Comparison of ENCODE assay signal across 8 mouse cellular contexts in the genomic region with DNA sequence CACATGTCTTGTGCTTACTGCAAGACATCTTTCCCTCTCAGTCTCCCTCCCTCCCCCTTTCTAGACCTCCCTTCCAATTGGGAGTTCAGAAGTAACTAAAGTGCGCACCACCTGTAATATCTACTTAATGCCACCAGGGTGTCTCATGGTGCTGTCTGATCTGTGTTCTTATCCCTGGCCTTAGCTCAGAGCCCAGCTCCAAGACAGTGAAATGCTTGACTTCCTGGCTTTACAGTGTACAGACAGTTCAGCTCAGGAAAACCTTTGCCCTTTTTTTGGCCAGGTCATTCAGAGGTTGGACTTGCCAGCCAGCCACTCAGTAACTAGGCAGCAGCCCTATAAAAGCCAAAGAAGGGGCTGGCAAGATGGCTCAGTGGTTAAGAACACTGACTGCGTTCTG. TPM values are rescaled to one million over a fixed set of nuclear protein-coding genes. Genes with fewer than 3 reads are reported as not detected.
A peak's percentile ranks its signal among the peaks of the same experiment; 100 is the strongest.
DNase-seq lines count a peak whose midpoint lies in the region; ATAC-seq and TF ChIP-seq lines count a peak whose summit lies in the region.

No protein-coding gene starts in this region.

- H3K4me3 ChIP-seq in CH12.LX (replicated peaks in 1 of 3; ENCODE audit: low read depth in 2 of 3, low read length in 2 of 3, poor library complexity in 1 of 3), result no peak overlapping the region
- no peak overlapping the region for H3K4me3 ChIP-seq in lung, postnatal 0 days (ENCODE audit: low read depth, low read length)
- H3K4me3 ChIP-seq in small intestine, adult 2 months (ENCODE audit: low read depth, low read length), result no peak overlapping the region

- no peaks in the 10 kb centered on the region for H3K27me3 ChIP-seq in CH12.LX (replicated peaks)
- H3K27me3 ChIP-seq in lung, postnatal 0 days (replicated peaks; ENCODE audit: insufficient read depth, low read length), result no peaks in the 10 kb centered on the region
- no peaks in the 10 kb centered on the region for H3K27me3 ChIP-seq in small intestine, adult 2 months (ENCODE audit: control insufficient read depth, insufficient read depth, low read length)

- peak; percentile 90 for ATAC-seq in lung, postnatal 0 days

- dilution Hi-C loops in CH12.LX (cut with MboI; ENCODE audit: extremely low pct_ligation_motif_present, extremely low pct_unique_long_range_greater_than_20kb, low sequenced_read_pairs), result loop anchor here (25.0 kb wide), 1 partner anchor 128 kb away; no protein-coding TSS in a partner anchor

- no peak overlapping the region for H3K9ac ChIP-seq in CH12.LX (ENCODE audit: insufficient read depth, low read depth)
- H3K9ac ChIP-seq in lung, postnatal 0 days (replicated peaks; ENCODE audit: low read depth), result no peak overlapping the region

- no peak overlapping the region for H3K27ac ChIP-seq in CH12.LX (ENCODE audit: insufficient read depth, low read depth)
- H3K27ac ChIP-seq in lung, postnatal 0 days (ENCODE audit: low read length), result no peak overlapping the region
- H3K27ac ChIP-seq in small intestine, adult 2 months (ENCODE audit: insufficient read depth, low read depth, low read length), result no peak overlapping the region

- H3K4me1 ChIP-seq in CH12.LX (ENCODE audit: control insufficient read depth in 1 of 2, insufficient read depth in 2 of 2), result peaks cover 0 to 3% of the 10 kb centered on the region in 2 experiments; a peak in 1 of 4 replicates
- no peaks in the 10 kb centered on the region for H3K4me1 ChIP-seq in lung, postnatal 0 days (ENCODE audit: insufficient read depth, low read depth, low read length)
- H3K4me1 ChIP-seq in small intestine, adult 2 months (ENCODE audit: control insufficient read depth, insufficient read depth, insufficient read length, low read length), result no peaks in the 10 kb centered on the region

- in situ Hi-C loops in CH12.LX (cut with MboI; ENCODE audit: low pct_ligation_motif_present, low pct_unique_long_range_greater_than_20kb, low sequenced_read_pairs), result loop anchor here (5.0 kb wide), 2 partner anchors 92 to 138 kb away; no protein-coding TSS in a partner anchor

- no peak for TF ChIP-seq POLR2A in CH12.LX (IDR thresholded peaks at IDR 0.05; ENCODE audit: low read depth, low read length)
- TF ChIP-seq POLR2A in small intestine, adult 2 months (IDR thresholded peaks at IDR 0.05; ENCODE audit: low read depth, low read length), result no peak

- TF ChIP-seq RAD21 in CH12.LX (IDR thresholded peaks at IDR 0.05; ENCODE audit: low read depth, low read length), result no peak

- WGBS in lung, postnatal 0 days, result 47% methylated on average over 2 of the region's 2 CpGs
- WGBS in small intestine, adult 2 months, result 45% methylated on average over 2 of the region's 2 CpGs

- no peaks in the 10 kb centered on the region for H3K9me3 ChIP-seq in CH12.LX (replicated peaks; ENCODE audit: low read length)
- H3K9me3 ChIP-seq in lung, postnatal 0 days (ENCODE audit: low read length), result no peaks in the 10 kb centered on the region

- TF ChIP-seq CTCF in CH12.LX (conservative IDR thresholded peaks at IDR 0.05 in 1 of 2, IDR thresholded peaks at IDR 0.05 in 1 of 2; ENCODE audit: low read depth in 2 of 2, low read length in 2 of 2), result peak in 1 of 2 experiments; percentile 89; a peak in 2 of 4 replicates
- TF ChIP-seq CTCF in lung, postnatal 0 days (IDR thresholded peaks at IDR 0.05), result peak; percentile 98
- TF ChIP-seq CTCF in small intestine, adult 2 months (IDR thresholded peaks at IDR 0.05; ENCODE audit: extremely low read depth, insufficient read length, insufficient replicate concordance, low read depth, low read length), result peak; percentile 44; the same call in 1 of the 2 replicates

- peak; percentile 51 to 86 for DNase-seq in adrenal gland, adult (ENCODE audit: inconsistent age in 2 of 2, low spot score in 1 of 2)
- DNase-seq in adrenal gland, postnatal 4 days (ENCODE audit: low spot score in 2 of 2), result no peak
- DNase-seq in CH12.LX (ENCODE audit: extremely low read depth), result peak; percentile 77
- peak; percentile 47 to 52 for DNase-seq in cerebellum, postnatal 25 days
- DNase-seq in heart, adult 9 months (ENCODE audit: low spot score in 2 of 2), result peak; percentile 67 to 72
- peak; percentile 75 to 85 for DNase-seq in kidney, adult 8-10 months
- DNase-seq in lung, postnatal 0 days (ENCODE audit: low spot score), result peak; percentile 89

- TF ChIP-seq EP300 in CH12.LX (IDR thresholded peaks at IDR 0.05; ENCODE audit: low read length), result no peak
- TF ChIP-seq EP300 in lung, postnatal 0 days (IDR thresholded peaks at IDR 0.05), result no peak

- H3K36me3 ChIP-seq in CH12.LX (replicated peaks in 1 of 2; ENCODE audit: control insufficient read depth in 1 of 2, insufficient read depth in 1 of 2, low read length in 1 of 2), result peaks cover 2 to 25% of the 10 kb centered on the region in 2 experiments
- no peaks in the 10 kb centered on the region; the same call in 1 of the 2 replicates for H3K36me3 ChIP-seq in lung, postnatal 0 days (ENCODE audit: insufficient read depth, low read length)
- no peaks in the 10 kb centered on the region; the same call in 1 of the 2 replicates for H3K36me3 ChIP-seq in small intestine, adult 2 months (ENCODE audit: control insufficient read depth, insufficient read depth, low read length)

- H3K79me2 ChIP-seq in CH12.LX (replicated peaks; ENCODE audit: control insufficient read depth, extremely low read depth, insufficient read depth, poor library complexity, severe bottlenecking), result no peaks in the 10 kb centered on the region

- H3K4me2 ChIP-seq in CH12.LX (ENCODE audit: insufficient read depth, low read depth, poor library complexity, severe bottlenecking), result no peak overlapping the region
- no peak overlapping the region for H3K4me2 ChIP-seq in lung, postnatal 0 days (replicated peaks; ENCODE audit: low read depth, low read length)

TF ChIP-seq in CH12.LX, 34 proteins besides CTCF, POLR2A, EP300 and RAD21:
- TF ChIP-seq PAX5 (IDR thresholded peaks at IDR 0.05; ENCODE audit: low read length) (no peak), TBP (conservative IDR thresholded peaks at IDR 0.05; ENCODE audit: low read depth, low read length) (no peak), POLR2AphosphoS2 (IDR thresholded peaks at IDR 0.05; ENCODE audit: low read depth, low read length) (no peak), GABPA (IDR thresholded peaks at IDR 0.05; ENCODE audit: insufficient replicate concordance, low read depth, low read length) (no peak), TCF12 (IDR thresholded peaks at IDR 0.05; ENCODE audit: low read depth, low read length) (no peak), MEF2A (IDR thresholded peaks at IDR 0.05; ENCODE audit: borderline replicate concordance, low read depth, low read length) (no peak), JUND (conservative IDR thresholded peaks at IDR 0.05; ENCODE audit: low read depth, low read length) (no peak), MAZ (IDR thresholded peaks at IDR 0.05; ENCODE audit: low read depth, low read length) (no peak), SMC3 (IDR thresholded peaks at IDR 0.05; ENCODE audit: low read depth, low read length) (no peak), USF1 (IDR thresholded peaks at IDR 0.05; ENCODE audit: low read depth, low read length) (no peak), USF2 (conservative IDR thresholded peaks at IDR 0.05; ENCODE audit: low read depth, low read length) (no peak), CHD2 (IDR thresholded peaks at IDR 0.05; ENCODE audit: low read length) (no peak), NELFE (IDR thresholded peaks at IDR 0.05; ENCODE audit: low read depth, low read length) (no peak), ETS1 (conservative IDR thresholded peaks at IDR 0.05; ENCODE audit: low read depth, low read length) (no peak), MAX (IDR thresholded peaks at IDR 0.05; ENCODE audit: low read length) (no peak), NRF1 (IDR thresholded peaks at IDR 0.05; ENCODE audit: low read depth, low read length) (no peak), BHLHE40 (IDR thresholded peaks at IDR 0.05; ENCODE audit: low read depth, low read length) (no peak), RCOR1 (conservative IDR thresholded peaks at IDR 0.05; ENCODE audit: low read depth, low read length) (no peak), ZNF384 (IDR thresholded peaks at IDR 0.05; ENCODE audit: low read depth, low read length) (no peak)

RNA-seq across cellular contexts. Expression of gene Vezf1, which starts 8.9 kb away (rescaled TPM):
- total RNA-seq in adrenal gland, postnatal 4 days (2021), result 10 to 100 TPM; 56.6 to 56.9 TPM
- 5.6 and 7.4 TPM in 2 replicates for total RNA-seq in CH12.LX (2012; rRNA removed)
- 8.3 and 9.8 TPM in 2 replicates for total RNA-seq in CH12.LX (2014; rRNA removed)
- polyA plus RNA-seq in CH12.LX (2012; ENCODE audit: insufficient read length, low read depth), result 10.1 and 11.4 TPM in 2 replicates
- 26.8 TPM in 2 replicates for polyA plus RNA-seq in lung, postnatal 0 days (2015; fragmentation: Nextera tagmentation; extraction: Ambion mirVana)
- polyA plus RNA-seq in small intestine, adult 2 months (2012; rRNA removed), result 6.1 and 10.6 TPM in 2 replicates

RNA-seq across cellular contexts. Expression of gene Srsf1, which starts 12.0 kb away (rescaled TPM):
- total RNA-seq in adrenal gland, postnatal 4 days (2021), result 100 to 1,000 TPM; 299 to 343 TPM
- 416 and 617 TPM in 2 replicates for total RNA-seq in CH12.LX (2012; rRNA removed)
- 812 and 852 TPM in 2 replicates for total RNA-seq in CH12.LX (2014; rRNA removed)
- polyA plus RNA-seq in CH12.LX (2012; ENCODE audit: insufficient read length, low read depth), result 705 and 730 TPM in 2 replicates
- 88.1 and 111 TPM in 2 replicates for polyA plus RNA-seq in lung, postnatal 0 days (2015; fragmentation: Nextera tagmentation; extraction: Ambion mirVana)
- 37.3 and 52.4 TPM in 2 replicates for polyA plus RNA-seq in small intestine, adult 2 months (2012; rRNA removed)

RNA-seq across cellular contexts. Expression of gene Cuedc1, which starts 38.7 kb away (rescaled TPM):
- total RNA-seq in adrenal gland, postnatal 4 days (2021), result 10 to 100 TPM; 59.3 to 65.2 TPM
- total RNA-seq in CH12.LX (2012; rRNA removed) (0.34 and 0.47 TPM in 2 replicates), CH12.LX (2014; rRNA removed) (0.18 and 0.20 TPM in 2 replicates)
- 0.51 and 0.76 TPM in 2 replicates for polyA plus RNA-seq in CH12.LX (2012; ENCODE audit: insufficient read length, low read depth)
- 14.6 TPM in 2 replicates for polyA plus RNA-seq in lung, postnatal 0 days (2015; fragmentation: Nextera tagmentation; extraction: Ambion mirVana)
- polyA plus RNA-seq in small intestine, adult 2 months (2012; rRNA removed), result 12.3 and 13.3 TPM in 2 replicates

Comparison
In these comparisons a context has a peak if more than half of its experiments do, and no peak if none do; other contexts are left out.
1. DNase-seq: peak in adrenal gland, adult (2 of 2), CH12.LX (single experiment), cerebellum, postnatal 25 days (2 of 2), heart, adult 9 months (2 of 2), kidney, adult 8-10 months (2 of 2) and lung, postnatal 0 days (single experiment); none in adrenal gland, postnatal 4 days (0 of 2).